Mouse (Mus musculus): ENCODE data around the gene Tap2. TPM values are rescaled to one million over a fixed set of nuclear protein-coding genes. Genes with fewer than 3 reads are reported as not detected.

Gene Tap2
- 87.3 and 103 TPM in 2 replicates for polyA plus RNA-seq (2012; ENCODE audit: insufficient read depth, low replicate concordance)

DNA sequence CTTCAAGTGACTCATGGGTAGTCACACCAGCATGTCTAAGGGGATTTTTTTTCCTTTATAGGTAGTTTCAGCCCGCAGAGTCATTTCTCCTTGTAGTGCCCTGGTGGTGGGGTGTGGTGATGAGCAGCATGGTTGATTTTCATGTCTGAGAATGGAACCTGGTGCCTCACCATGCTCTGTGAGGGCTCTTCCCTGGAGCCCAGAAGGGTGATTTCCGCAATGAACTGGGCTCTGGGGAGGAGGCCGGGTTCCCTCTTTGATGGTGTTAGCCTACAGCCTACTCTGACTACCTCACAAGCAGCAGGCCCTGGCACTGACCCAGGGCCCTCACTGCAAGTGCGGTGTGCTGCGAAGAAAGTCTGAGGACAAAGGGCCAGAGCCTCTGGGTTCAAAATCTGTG lies at the start of gene Tap2:
Tap2 (plus strand) TSS at position 84 of the 400 bp plus-strand sequence.
- Histone ChIP-seq H3K9me3 (no peaks in the 10 kb centered on the region), H3K4me1 (peaks cover 77% of the 10 kb centered on the region), H3K4me3 (replicated peaks) (peak within 1 kb of the TSS; percentile 99), H3K36me3 (replicated peaks; ENCODE audit: low read length) (peaks cover 40% of the 10 kb centered on the region), H3K27me3 (replicated peaks) (peaks cover 4% of the 10 kb centered on the region)
- TF ChIP-seq GATA1 (IDR thresholded peaks at IDR 0.05; ENCODE audit: borderline replicate concordance, low read length) (no peak), FLI1 (IDR thresholded peaks at IDR 0.05; ENCODE audit: low read length) (no peak)

DNA sequence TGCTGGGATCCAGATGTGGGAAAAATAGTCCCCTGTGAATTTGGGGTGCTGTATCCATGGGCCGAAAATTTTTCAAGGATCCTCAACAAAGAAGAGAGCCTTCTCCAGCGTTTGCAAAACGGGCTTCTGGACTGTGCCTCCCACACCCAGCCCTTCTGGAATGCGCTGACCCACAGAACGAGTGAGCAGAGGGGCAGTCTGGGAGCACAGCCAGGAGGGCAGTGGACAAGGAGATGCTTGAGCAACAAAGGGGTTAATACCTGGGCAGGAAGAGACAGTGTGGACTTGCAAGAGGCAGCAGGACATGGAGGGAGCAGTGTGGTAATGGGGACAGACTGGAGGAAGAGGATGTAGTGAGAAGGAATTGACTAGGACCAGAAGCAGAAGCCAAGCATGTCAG lies 47.8 kb upstream of the Tap2 start:
- Histone ChIP-seq H3K4me3 (replicated peaks) (no peak overlapping the region), H3K4me1 (no peaks in the 10 kb centered on the region), H3K27me3 (replicated peaks) (peaks cover 4% of the 10 kb centered on the region), H3K9me3 (no peaks in the 10 kb centered on the region), H3K36me3 (replicated peaks; ENCODE audit: low read length) (no peaks in the 10 kb centered on the region)
- no peak for TF ChIP-seq GATA1 (IDR thresholded peaks at IDR 0.05; ENCODE audit: borderline replicate concordance, low read length)
- TF ChIP-seq FLI1 (IDR thresholded peaks at IDR 0.05; ENCODE audit: low read length): no peak

- peak overlapping the region; percentile 10 for H3K4me3 ChIP-seq (replicated peaks)
- H3K27me3 ChIP-seq (replicated peaks): no peaks in the 10 kb centered on the region
- peaks cover 29% of the 10 kb centered on the region for H3K4me1 ChIP-seq
- no peaks in the 10 kb centered on the region for H3K36me3 ChIP-seq (replicated peaks; ENCODE audit: low read length)
- H3K9me3 ChIP-seq: peaks cover 11% of the 10 kb centered on the region
- TF ChIP-seq GATA1 (IDR thresholded peaks at IDR 0.05; ENCODE audit: borderline replicate concordance, low read length): no peak
- TF ChIP-seq FLI1 (IDR thresholded peaks at IDR 0.05; ENCODE audit: low read length): no peak
Measured at GRCm38 (mm10) chr17:34164202-34164895, 39.0 kb upstream of the Tap2 start.

- Histone ChIP-seq H3K9me3 (peaks cover 11% of the 10 kb centered on the region), H3K27me3 (replicated peaks) (no peaks in the 10 kb centered on the region), H3K36me3 (replicated peaks; ENCODE audit: low read length) (no peaks in the 10 kb centered on the region), H3K4me1 (peaks cover 30% of the 10 kb centered on the region), H3K4me3 (replicated peaks) (peak overlapping the region; percentile 50)
- peak; percentile 40; the same call in 1 of the 3 replicates for TF ChIP-seq GATA1 (IDR thresholded peaks at IDR 0.05; ENCODE audit: borderline replicate concordance, low read length)
- peak; percentile 36; the same call in 1 of the 2 replicates for TF ChIP-seq FLI1 (IDR thresholded peaks at IDR 0.05; ENCODE audit: low read length)
Measured at GRCm38 (mm10) chr17:34165033-34165730, 38.1 kb upstream of the Tap2 start.

GRCm38 (mm10) chr17:34169279-34169678 lies 34.0 kb upstream of the Tap2 start:
- Histone ChIP-seq H3K9me3 (peaks cover 10% of the 10 kb centered on the region), H3K4me1 (peaks cover 41% of the 10 kb centered on the region), H3K36me3 (replicated peaks; ENCODE audit: low read length) (no peaks in the 10 kb centered on the region), H3K4me3 (replicated peaks) (no peak overlapping the region), H3K27me3 (replicated peaks) (peaks cover 3% of the 10 kb centered on the region)
- TF ChIP-seq GATA1 (IDR thresholded peaks at IDR 0.05; ENCODE audit: borderline replicate concordance, low read length): no peak
- no peak for TF ChIP-seq FLI1 (IDR thresholded peaks at IDR 0.05; ENCODE audit: low read length)

- peaks cover 30% of the 10 kb centered on the region for H3K4me1 ChIP-seq
- TF ChIP-seq FLI1 (IDR thresholded peaks at IDR 0.05; ENCODE audit: low read length): no peak
- TF ChIP-seq GATA1 (IDR thresholded peaks at IDR 0.05; ENCODE audit: borderline replicate concordance, low read length): no peak
- H3K9me3 ChIP-seq: peaks cover 8% of the 10 kb centered on the region
Measured at GRCm38 (mm10) chr17:34170487-34170876, 32.8 kb upstream of the Tap2 start.

DNA sequence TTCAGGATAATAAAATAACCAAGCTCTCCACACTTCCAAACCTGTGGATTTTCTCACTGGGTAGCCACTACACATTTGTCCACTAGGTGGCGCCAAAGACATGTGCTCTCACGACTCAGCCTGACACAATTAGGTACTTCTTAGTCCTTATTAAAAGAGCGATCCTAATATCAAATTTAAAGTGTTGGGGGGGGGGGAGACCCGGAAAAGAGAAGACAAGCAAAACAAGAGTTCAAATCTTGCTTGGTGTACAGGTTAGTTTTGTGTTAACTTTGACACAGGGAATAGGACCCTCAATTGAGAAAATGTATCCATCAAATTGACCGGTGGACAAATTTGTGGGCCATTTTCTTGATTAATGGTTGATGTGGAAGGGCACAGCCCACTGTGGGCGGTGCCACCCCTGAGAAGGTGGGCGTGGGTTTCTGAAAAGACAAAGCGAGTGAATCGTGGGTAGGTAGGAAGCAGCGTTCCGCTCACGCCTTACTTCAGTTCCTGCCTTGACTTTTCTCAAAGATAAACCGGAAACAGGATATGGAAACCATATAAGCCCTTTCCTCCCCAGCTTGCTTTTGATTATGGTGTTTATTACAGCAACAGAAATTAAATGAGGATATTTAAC lies 32.3 kb upstream of the Tap2 start:
- H3K4me3 ChIP-seq (replicated peaks): peak overlapping the region; percentile 75
- TF ChIP-seq GATA1 (IDR thresholded peaks at IDR 0.05; ENCODE audit: borderline replicate concordance, low read length): no peak
- no peak for TF ChIP-seq FLI1 (IDR thresholded peaks at IDR 0.05; ENCODE audit: low read length)
- no peaks in the 10 kb centered on the region for H3K36me3 ChIP-seq (replicated peaks; ENCODE audit: low read length)
- peaks cover 6% of the 10 kb centered on the region for H3K27me3 ChIP-seq (replicated peaks)
- peaks cover 5% of the 10 kb centered on the region for H3K9me3 ChIP-seq
- peaks cover 27% of the 10 kb centered on the region for H3K4me1 ChIP-seq

More at GRCm38 (mm10) chr17:34170487-34170876, 32.8 kb upstream of the Tap2 start:
- no peaks in the 10 kb centered on the region for H3K36me3 ChIP-seq (replicated peaks; ENCODE audit: low read length)
- peaks cover 3% of the 10 kb centered on the region for H3K27me3 ChIP-seq (replicated peaks)
- H3K4me3 ChIP-seq (replicated peaks): no peak overlapping the region

DNA sequence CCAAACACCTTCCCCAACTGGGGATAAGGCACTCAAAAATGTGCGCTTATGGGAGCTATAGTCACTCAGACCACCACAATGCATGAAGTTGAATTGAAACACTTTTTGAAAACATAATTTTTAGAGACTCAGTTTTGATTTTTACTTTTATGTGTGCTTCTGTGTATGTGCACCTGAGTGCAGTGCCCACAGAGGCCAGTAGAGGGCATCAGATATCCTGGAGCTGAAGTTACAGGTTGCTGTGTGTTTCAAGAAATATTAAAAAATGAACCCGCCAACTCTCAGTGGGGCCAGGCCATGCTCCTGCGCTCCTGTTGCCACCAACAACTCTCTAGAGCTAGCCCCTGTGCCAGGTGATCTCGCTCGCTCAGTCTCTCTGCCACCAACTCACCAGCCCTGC lies 30.8 kb upstream of the Tap2 start:
- Histone ChIP-seq H3K4me3 (replicated peaks) (no peak overlapping the region), H3K9me3 (peaks cover 18% of the 10 kb centered on the region), H3K36me3 (replicated peaks; ENCODE audit: low read length) (no peaks in the 10 kb centered on the region), H3K27me3 (replicated peaks) (peaks cover 10% of the 10 kb centered on the region), H3K4me1 (peaks cover 25% of the 10 kb centered on the region)
- TF ChIP-seq FLI1 (IDR thresholded peaks at IDR 0.05; ENCODE audit: low read length): no peak
- TF ChIP-seq GATA1 (IDR thresholded peaks at IDR 0.05; ENCODE audit: borderline replicate concordance, low read length): no peak

DNA sequence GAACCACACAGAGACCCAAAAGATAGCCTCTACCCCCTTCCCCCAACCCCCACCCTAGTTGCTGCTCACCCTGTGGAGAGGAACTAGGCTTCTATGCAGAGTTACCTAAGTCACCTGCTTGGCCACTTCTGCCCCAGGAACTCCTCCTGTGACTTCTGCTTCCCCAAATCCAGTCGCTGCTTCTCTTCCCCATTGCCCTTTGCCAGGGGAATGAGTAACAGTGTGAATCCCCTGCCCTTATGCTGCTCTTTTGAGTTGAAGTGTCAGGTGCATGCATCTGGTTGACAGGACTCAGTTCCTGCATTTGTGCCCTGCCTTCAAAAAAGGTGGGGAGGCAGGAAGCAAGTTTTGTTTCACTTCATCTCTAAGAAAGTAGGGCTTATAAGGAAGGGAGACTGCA lies 29.3 kb upstream of the Tap2 start:
- H3K4me3 ChIP-seq (replicated peaks): no peak overlapping the region
- H3K36me3 ChIP-seq (replicated peaks; ENCODE audit: low read length): no peaks in the 10 kb centered on the region
- peaks cover 16% of the 10 kb centered on the region for H3K4me1 ChIP-seq
- H3K27me3 ChIP-seq (replicated peaks): peaks cover 10% of the 10 kb centered on the region
- no peak for TF ChIP-seq FLI1 (IDR thresholded peaks at IDR 0.05; ENCODE audit: low read length)
- H3K9me3 ChIP-seq: peaks cover 21% of the 10 kb centered on the region

GRCm38 (mm10) chr17:34177179-34177578 lies 26.1 kb upstream of the Tap2 start:
- no peak overlapping the region for H3K4me3 ChIP-seq (replicated peaks)
- H3K36me3 ChIP-seq (replicated peaks; ENCODE audit: low read length): peaks cover 14% of the 10 kb centered on the region
- H3K4me1 ChIP-seq: peaks cover 7% of the 10 kb centered on the region
- H3K27me3 ChIP-seq (replicated peaks): peaks cover 10% of the 10 kb centered on the region
- no peak for TF ChIP-seq FLI1 (IDR thresholded peaks at IDR 0.05; ENCODE audit: low read length)
- no peak for TF ChIP-seq GATA1 (IDR thresholded peaks at IDR 0.05; ENCODE audit: borderline replicate concordance, low read length)
- H3K9me3 ChIP-seq: peaks cover 19% of the 10 kb centered on the region

Data from megakaryocyte, embryonic 14.5 days (primary cell).